Mouse (Mus musculus) heart, adult 2 months (tissue): ENCODE results near the gene Gm11032.

ENCODE experiments used
- CTCF ChIP-seq: fragments of 200-600 bp; IDR thresholded peaks from 2 replicates; pipeline ENCODE4 v1.8.1; 2022; ENCODE audit warnings: antibody characterized with exemption, mild to moderate bottlenecking, moderate library complexity
- EP300 ChIP-seq: fragments of 200-500 bp; IDR thresholded peaks from 2 replicates; pipeline ENCODE4 v1.6.1; 2011; ENCODE audit warnings: low read depth, low read length, control low read depth; ENCODE audit not compliant: insufficient read depth

DNA sequence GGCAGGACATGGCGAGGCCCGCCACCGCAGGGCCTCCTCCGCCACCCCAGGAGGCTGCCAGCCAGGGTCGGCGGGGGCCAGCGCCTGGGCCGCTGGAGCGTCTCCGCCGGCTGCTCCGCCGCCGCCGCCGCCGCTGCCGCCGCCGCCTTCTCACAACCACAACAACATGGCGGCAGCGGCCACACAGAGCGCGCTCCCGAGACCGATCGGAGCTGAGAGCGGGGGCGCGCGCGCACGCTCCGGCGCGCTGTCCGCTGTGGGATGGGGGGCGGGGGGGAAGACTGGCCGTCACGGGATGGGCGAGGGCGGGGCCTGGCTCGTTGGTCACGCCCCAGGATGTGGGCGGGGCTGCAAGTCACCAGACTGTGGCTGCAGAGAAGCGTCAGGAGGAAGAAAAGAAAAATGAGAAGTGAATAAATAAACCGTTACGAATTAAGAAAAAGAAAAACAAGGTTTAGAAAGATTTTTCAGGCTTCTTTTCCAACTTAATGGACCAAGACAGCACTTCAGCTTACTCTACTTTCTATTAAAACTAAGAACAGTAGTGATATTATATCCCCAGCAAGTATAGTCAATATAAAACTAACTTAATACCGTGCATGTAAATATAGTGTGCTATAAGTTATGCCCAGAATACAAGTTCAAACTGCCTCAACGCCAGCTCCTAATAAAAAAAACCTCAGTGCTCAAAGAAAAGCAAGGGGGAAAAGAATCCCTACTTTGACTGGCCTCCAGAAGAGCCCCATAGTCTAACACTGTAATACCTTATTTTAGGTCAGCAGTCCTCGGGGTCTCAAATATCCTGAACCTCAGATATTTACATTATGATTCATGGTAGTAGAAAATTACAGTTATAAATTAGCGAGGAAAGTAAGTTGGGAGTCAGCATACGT lies 25.0 kb upstream of the Gm11032 start, which contains the start of gene Mtmr3:
- TF ChIP-seq EP300 (0 out of 2 replicates have a peak, but pooled peaks have one; percentile 25), CTCF (no peak)
